Mouse (Mus musculus): Measurements from ENCODE around the gene Cdh24. TPM values are rescaled to one million over a fixed set of nuclear protein-coding genes. Genes with fewer than 3 reads are reported as not detected.

Gene Cdh24
- polyA plus RNA-seq, 1 experiment, result 6.0 TPM

GRCm38 (mm10) chr14:54640121-54640520 is 1.0 kb downstream of the Cdh24 start:
- Histone ChIP-seq H3K27ac (ENCODE audit: insufficient read depth, low read length) (no peak overlapping the region), H3K4me3 (ENCODE audit: low read depth, low read length) (no peak overlapping the region), H3K27me3 (ENCODE audit: control insufficient read depth, insufficient read depth, low read length, poor library complexity, severe bottlenecking) (no peaks in the 10 kb centered on the region), H3K9me3 (replicated peaks; ENCODE audit: control insufficient read depth, insufficient read depth, low read length, poor library complexity, severe bottlenecking) (no peaks in the 10 kb centered on the region), H3K9ac (ENCODE audit: low read depth, poor library complexity, severe bottlenecking) (no peak overlapping the region), H3K4me1 (ENCODE audit: control insufficient read depth, insufficient read depth, low read length) (no peaks in the 10 kb centered on the region), H3K36me3 (ENCODE audit: control insufficient read depth, insufficient read depth, low read length, poor library complexity, severe bottlenecking) (peaks cover 19% of the 10 kb centered on the region)
- TF ChIP-seq CTCF (IDR thresholded peaks at IDR 0.05; ENCODE audit: low read depth, low read length) (no peak), POLR2A (IDR thresholded peaks at IDR 0.05; ENCODE audit: insufficient read depth, low read length) (no peak), EP300 (IDR thresholded peaks at IDR 0.05; ENCODE audit: insufficient read depth, low read depth, low read length) (no peak)

GRCm38 (mm10) chr14:54638210-54638609 is 3.0 kb downstream of the Cdh24 start:
- no peak for TF ChIP-seq POLR2A (IDR thresholded peaks at IDR 0.05; ENCODE audit: insufficient read depth, low read length)
- peak; percentile 31 for TF ChIP-seq CTCF (IDR thresholded peaks at IDR 0.05; ENCODE audit: low read depth, low read length)
- H3K9me3 ChIP-seq (replicated peaks; ENCODE audit: control insufficient read depth, insufficient read depth, low read length, poor library complexity, severe bottlenecking), result no peaks in the 10 kb centered on the region
- H3K4me3 ChIP-seq (ENCODE audit: low read depth, low read length), result no peak overlapping the region
- H3K27me3 ChIP-seq (ENCODE audit: control insufficient read depth, insufficient read depth, low read length, poor library complexity, severe bottlenecking), result no peaks in the 10 kb centered on the region
- no peaks in the 10 kb centered on the region for H3K4me1 ChIP-seq (ENCODE audit: control insufficient read depth, insufficient read depth, low read length)
- no peak overlapping the region for H3K9ac ChIP-seq (ENCODE audit: low read depth, poor library complexity, severe bottlenecking)
- H3K36me3 ChIP-seq (ENCODE audit: control insufficient read depth, insufficient read depth, low read length, poor library complexity, severe bottlenecking), result peaks cover under 1% of the 10 kb centered on the region
- H3K27ac ChIP-seq (ENCODE audit: insufficient read depth, low read length), result no peak overlapping the region

DNA sequence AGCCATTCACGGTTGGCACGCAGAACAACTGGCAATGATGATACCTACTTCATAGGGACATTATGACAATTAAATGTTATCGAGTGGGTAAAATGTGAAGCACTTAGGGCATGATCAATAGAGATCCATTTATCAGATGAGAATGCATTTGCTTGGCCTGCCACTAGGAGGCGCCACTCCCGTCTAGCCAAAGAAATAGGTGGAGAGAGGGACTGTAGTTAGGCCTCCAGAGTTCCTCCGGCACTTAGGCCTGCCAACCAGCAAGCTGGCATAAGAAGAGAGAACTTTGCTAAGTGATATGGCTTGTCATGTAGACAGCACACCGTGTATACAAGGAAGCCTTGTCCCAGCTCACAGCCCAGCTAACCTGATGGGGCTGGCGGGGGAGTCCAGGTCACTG is 4.2 kb downstream of the Cdh24 start:
- H3K36me3 ChIP-seq (ENCODE audit: control insufficient read depth, insufficient read depth, low read length, poor library complexity, severe bottlenecking), result no peaks in the 10 kb centered on the region

GRCm38 (mm10) chr14:54634182-54634581 is 7.0 kb downstream of the Cdh24 start:
- H3K4me1 ChIP-seq (ENCODE audit: control insufficient read depth, insufficient read depth, low read length), result no peaks in the 10 kb centered on the region
- H3K27ac ChIP-seq (ENCODE audit: insufficient read depth, low read length), result no peak overlapping the region
- no peaks in the 10 kb centered on the region for H3K9me3 ChIP-seq (replicated peaks; ENCODE audit: control insufficient read depth, insufficient read depth, low read length, poor library complexity, severe bottlenecking)
- no peaks in the 10 kb centered on the region for H3K27me3 ChIP-seq (ENCODE audit: control insufficient read depth, insufficient read depth, low read length, poor library complexity, severe bottlenecking)
- TF ChIP-seq CTCF (IDR thresholded peaks at IDR 0.05; ENCODE audit: low read depth, low read length) (peak; percentile 18), POLR2A (IDR thresholded peaks at IDR 0.05; ENCODE audit: insufficient read depth, low read length) (no peak)
- no peak overlapping the region for H3K9ac ChIP-seq (ENCODE audit: low read depth, poor library complexity, severe bottlenecking)
- H3K36me3 ChIP-seq (ENCODE audit: control insufficient read depth, insufficient read depth, low read length, poor library complexity, severe bottlenecking), result no peaks in the 10 kb centered on the region
- H3K4me3 ChIP-seq (ENCODE audit: low read depth, low read length), result no peak overlapping the region

More for the DNA sequence above, 4.2 kb downstream of the Cdh24 start:
- Histone ChIP-seq H3K9ac (ENCODE audit: low read depth, poor library complexity, severe bottlenecking) (peak overlapping the region; percentile 10; the same call in 1 of the 2 replicates), H3K27ac (ENCODE audit: insufficient read depth, low read length) (no peak overlapping the region), H3K4me1 (ENCODE audit: control insufficient read depth, insufficient read depth, low read length) (no peaks in the 10 kb centered on the region), H3K9me3 (replicated peaks; ENCODE audit: control insufficient read depth, insufficient read depth, low read length, poor library complexity, severe bottlenecking) (no peaks in the 10 kb centered on the region), H3K27me3 (ENCODE audit: control insufficient read depth, insufficient read depth, low read length, poor library complexity, severe bottlenecking) (no peaks in the 10 kb centered on the region), H3K4me3 (ENCODE audit: low read depth, low read length) (peak overlapping the region; percentile 13; the same call in 1 of the 2 replicates)
- TF ChIP-seq CTCF (IDR thresholded peaks at IDR 0.05; ENCODE audit: low read depth, low read length) (peak; percentile 98), EP300 (IDR thresholded peaks at IDR 0.05; ENCODE audit: insufficient read depth, low read depth, low read length) (no peak)

DNA sequence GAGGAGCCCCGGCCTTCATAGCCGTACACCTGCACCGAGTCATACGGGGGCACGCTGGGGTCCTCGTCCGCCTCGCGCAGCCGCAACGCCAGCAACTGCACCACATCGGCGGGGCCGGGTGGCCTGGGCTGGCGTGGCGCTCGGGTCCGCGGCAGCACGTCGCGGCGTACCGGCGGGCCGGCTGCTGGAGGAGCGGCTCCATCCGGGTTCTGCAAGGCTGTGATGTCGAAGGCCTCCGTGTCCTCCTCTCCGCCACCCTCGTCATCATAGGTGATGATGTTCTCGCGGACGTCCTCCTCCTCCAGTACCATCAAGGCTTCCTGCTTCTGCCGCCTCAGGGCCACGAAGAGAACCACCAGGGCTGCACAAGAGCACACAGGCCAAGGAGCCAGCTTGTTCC is 8.9 kb downstream of the Cdh24 start:
- Histone ChIP-seq H3K27ac (ENCODE audit: insufficient read depth, low read length) (no peak overlapping the region), H3K4me1 (ENCODE audit: control insufficient read depth, insufficient read depth, low read length) (no peaks in the 10 kb centered on the region), H3K27me3 (ENCODE audit: control insufficient read depth, insufficient read depth, low read length, poor library complexity, severe bottlenecking) (no peaks in the 10 kb centered on the region), H3K4me3 (ENCODE audit: low read depth, low read length) (peak overlapping the region; percentile 54), H3K36me3 (ENCODE audit: control insufficient read depth, insufficient read depth, low read length, poor library complexity, severe bottlenecking) (no peaks in the 10 kb centered on the region), H3K9ac (ENCODE audit: low read depth, poor library complexity, severe bottlenecking) (peak overlapping the region; percentile 73), H3K9me3 (replicated peaks; ENCODE audit: control insufficient read depth, insufficient read depth, low read length, poor library complexity, severe bottlenecking) (no peaks in the 10 kb centered on the region)
- TF ChIP-seq EP300 (IDR thresholded peaks at IDR 0.05; ENCODE audit: insufficient read depth, low read depth, low read length) (no peak), CTCF (IDR thresholded peaks at IDR 0.05; ENCODE audit: low read depth, low read length) (no peak), POLR2A (IDR thresholded peaks at IDR 0.05; ENCODE audit: insufficient read depth, low read length) (no peak)

- no peak overlapping the region for H3K9ac ChIP-seq (ENCODE audit: low read depth, poor library complexity, severe bottlenecking)
- TF ChIP-seq EP300 (IDR thresholded peaks at IDR 0.05; ENCODE audit: insufficient read depth, low read depth, low read length) (no peak), POLR2A (IDR thresholded peaks at IDR 0.05; ENCODE audit: insufficient read depth, low read length) (no peak)
- no peaks in the 10 kb centered on the region for H3K36me3 ChIP-seq (ENCODE audit: control insufficient read depth, insufficient read depth, low read length, poor library complexity, severe bottlenecking)
- H3K4me1 ChIP-seq (ENCODE audit: control insufficient read depth, insufficient read depth, low read length), result no peaks in the 10 kb centered on the region
- H3K27ac ChIP-seq (ENCODE audit: insufficient read depth, low read length), result no peak overlapping the region
- H3K4me3 ChIP-seq (ENCODE audit: low read depth, low read length), result no peak overlapping the region
- no peaks in the 10 kb centered on the region for H3K27me3 ChIP-seq (ENCODE audit: control insufficient read depth, insufficient read depth, low read length, poor library complexity, severe bottlenecking)
- no peaks in the 10 kb centered on the region for H3K9me3 ChIP-seq (replicated peaks; ENCODE audit: control insufficient read depth, insufficient read depth, low read length, poor library complexity, severe bottlenecking)
Observed at GRCm38 (mm10) chr14:54631240-54631599, 9.9 kb downstream of the Cdh24 start.

Data from ES-Bruce4 (cell line).